Mouse (Mus musculus) ovary, adult 18-20 months (tissue): ENCODE data around the gene Map4.

ENCODE experiments used
- DNase-seq: peaks from one replicate; pipeline ENCODE4 v3.0.0; 2022; ENCODE audit warnings: low spot score, mixed read lengths

Gene Map4

GRCm38 (mm10) chr9:110001946-110002345 is 70.7 kb downstream of the Map4 start:
- DNase-seq: no peak

GRCm38 (mm10) chr9:110002413-110002812 is 71.2 kb downstream of the Map4 start:
- no peak for DNase-seq

DNA sequence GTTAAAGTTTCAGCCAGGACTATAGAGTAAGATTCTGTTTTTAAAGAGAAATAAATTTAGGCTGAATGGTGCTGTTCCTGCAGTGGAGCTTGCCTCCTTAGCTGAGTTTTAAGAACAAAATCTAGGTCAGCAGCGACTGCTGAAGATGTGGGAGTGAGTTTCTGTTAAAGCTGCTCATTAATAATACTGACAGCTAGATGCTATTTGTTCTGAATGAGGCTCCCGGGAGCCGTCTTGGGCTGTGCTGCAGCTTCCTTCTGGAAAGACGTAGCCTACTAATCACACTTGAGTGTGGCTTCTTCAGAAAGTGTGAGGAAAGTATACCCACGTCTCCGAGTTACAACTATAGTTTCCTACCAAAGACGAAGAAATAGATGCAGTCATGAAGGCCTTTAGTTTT is 88.0 kb downstream of the Map4 start:
- no peak for DNase-seq

DNA sequence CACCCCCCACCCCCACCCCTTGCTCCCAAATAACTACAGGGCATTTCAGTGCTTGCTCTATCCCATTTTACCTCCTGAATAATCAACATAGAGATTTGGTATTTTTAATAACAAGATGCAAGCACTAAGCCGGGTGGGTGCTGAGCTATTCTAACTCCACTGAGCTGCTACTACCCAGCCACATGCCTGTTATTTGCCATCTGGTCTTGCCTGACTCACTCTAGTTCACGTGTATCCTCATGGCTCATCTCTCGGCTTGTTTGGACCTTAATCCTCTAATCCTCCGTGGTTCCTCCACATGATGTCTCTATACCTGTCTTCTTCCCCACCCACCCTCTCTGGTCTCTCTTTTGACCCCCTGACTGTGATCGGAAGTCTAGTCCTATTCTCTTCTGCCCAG is 89.1 kb downstream of the Map4 start:
- DNase-seq: no peak

DNA sequence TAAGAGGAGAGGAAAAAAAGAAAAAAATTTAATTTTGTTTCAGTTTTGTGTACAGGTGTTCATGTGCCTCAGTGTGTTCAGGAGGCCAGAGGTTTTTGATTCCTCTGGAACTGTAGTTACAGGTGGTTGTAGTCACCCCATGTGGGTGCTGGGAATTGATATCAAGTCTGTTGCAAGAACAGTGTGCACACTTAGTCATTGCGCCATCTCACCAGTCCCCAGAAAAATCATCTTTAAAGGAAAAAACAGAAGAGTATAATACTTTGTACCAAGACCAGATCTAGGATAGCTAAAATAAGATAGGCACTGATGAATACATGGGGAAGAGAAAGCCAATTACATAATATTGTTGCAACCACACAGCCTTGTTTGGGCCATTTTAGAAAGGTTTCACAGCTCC is 90.2 kb downstream of the Map4 start:
- no peak for DNase-seq

- no peak for DNase-seq
Observed at GRCm38 (mm10) chr9:110022151-110022550, 90.9 kb downstream of the Map4 start.

DNA sequence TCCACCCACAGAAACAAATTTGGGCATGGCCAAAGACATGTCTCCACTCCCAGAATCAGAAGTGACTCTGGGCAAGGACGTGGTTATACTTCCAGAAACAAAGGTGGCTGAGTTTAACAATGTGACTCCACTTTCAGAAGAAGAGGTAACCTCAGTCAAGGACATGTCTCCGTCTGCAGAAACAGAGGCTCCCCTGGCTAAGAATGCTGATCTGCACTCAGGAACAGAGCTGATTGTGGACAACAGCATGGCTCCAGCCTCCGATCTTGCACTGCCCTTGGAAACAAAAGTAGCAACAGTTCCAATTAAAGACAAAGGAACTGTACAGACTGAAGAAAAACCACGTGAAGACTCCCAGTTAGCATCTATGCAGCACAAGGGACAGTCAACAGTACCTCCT is 103.8 kb downstream of the Map4 start:
- DNase-seq: no peak

DNA sequence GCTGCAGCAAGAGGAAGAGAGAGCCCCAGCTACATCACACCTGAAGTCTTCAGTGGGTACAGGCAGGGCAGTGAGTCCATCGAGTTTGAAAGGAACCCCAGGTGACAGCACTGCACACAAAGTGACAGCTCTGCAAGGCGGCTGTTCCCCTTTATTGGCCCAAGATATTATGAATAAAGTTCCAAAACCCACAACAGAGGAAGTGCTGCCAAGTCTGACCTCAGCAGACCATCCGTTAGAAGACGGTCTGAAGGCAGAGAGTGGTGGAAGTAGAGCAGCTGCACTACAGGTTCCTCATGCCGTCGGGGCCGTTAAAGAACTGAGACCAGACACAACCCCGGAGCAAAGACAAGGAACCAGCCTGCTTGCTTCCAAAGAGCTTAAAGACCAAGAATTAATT is 106.6 kb downstream of the Map4 start:
- DNase-seq: no peak

DNA sequence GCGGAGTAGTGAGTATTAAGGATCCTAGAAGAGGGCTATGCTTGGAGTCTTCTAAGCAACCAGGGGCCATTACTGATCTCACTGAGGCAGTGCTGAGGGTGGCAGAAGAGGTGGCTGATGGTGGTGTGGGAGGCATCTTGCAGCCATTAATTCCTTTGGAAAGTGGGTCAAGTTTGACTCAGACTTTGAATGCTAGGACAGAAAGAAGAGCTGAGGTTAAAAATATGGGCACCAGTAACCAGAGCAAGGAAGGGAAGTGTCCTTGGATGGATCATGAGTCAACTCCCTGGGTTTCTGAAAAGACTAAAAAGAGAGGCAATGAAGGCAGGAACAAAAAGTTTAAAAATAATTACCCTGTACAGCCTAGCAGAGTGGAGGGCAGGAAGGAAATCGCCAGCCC is 107.2 kb downstream of the Map4 start:
- DNase-seq: no peak

DNA sequence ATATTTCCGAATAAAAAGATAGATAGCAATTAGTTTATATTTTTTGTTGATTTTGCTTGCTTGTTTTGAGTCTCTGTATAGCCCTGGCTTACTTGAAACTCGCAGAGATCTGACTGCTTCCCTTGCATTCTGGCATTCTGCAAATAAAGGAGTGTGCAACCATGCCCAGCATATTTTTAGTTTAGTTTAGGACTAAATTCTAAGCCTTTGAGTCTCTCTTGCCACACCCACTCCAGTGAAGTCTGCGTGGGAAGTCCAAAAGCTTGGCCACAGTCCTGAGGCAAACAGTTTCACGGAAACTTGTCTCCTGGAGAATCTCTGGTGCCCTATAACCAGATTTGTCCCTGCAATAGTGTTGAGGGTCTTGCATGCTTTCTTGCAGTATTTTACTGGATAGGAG is 113.1 kb downstream of the Map4 start:
- DNase-seq: no peak

DNA sequence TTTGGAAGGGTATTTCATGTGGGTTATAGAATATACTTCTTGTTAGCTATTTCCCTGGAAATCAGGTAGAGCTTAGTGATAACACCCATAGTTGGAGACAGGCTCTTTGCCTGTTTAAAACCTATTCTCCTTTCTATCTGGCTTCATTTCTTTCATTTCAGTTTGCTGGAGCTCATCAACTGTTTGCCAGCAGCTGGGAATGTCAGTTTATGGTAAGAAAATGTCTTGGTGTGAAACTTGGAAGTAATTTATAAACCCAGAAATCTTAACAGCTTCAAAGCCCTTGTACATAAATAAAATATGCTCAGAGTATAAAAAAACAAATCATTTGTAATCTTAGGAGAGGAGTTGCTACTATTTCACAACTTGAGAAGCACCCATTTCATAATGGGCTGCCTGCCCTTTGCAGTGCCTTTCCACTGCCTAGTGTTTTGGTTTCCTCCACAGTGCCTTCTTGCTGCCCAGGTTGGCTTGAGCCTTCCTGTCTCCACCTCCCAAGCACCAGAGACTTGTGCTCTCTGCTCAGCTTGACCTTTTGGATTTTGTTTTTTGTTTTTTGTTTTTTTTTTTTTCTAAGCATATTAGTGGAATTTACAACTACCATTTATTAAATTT is 114.6 kb downstream of the Map4 start:
- no peak for DNase-seq

DNA sequence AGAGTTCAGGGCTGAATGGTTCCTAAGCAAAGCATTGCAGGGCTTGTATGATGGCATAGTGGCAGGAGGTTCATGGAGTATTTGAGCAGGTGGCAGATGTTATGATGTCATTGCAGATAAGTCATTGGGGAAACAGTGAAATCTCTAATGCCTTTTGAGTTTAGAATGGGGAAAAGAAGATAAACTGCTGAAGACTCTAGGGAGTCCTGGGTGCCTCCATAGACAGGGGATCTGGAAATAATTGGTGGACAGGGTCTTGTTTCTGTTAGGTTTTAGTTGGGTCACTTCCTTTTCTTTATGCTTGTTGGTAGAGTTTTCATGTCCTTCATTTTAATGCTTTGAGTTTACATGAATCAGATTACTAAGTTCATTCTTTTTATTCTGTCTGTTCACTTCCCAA is 116.0 kb downstream of the Map4 start:
- no peak for DNase-seq

DNA sequence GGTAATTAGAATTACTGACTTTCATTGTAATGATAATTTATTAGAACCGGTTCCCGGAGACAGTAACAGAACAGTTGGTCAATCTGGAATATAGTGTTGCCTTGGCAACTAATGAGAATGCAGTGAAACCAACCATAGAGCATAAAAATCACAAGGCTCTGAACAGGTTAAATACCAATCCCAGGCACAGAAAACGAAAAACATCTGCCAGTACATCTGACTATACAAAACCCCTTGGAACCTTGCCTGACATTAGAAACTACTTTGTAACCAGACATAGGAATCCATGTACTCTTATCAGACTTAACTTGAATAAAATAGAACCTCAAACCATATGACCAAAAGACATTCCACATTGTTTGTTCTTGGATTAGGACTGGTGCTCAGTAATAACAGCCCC is 116.6 kb downstream of the Map4 start:
- no peak for DNase-seq

- DNase-seq: no peak
Observed at GRCm38 (mm10) chr9:110051184-110051583, 119.9 kb downstream of the Map4 start.

GRCm38 (mm10) chr9:110051869-110052661 is 120.8 kb downstream of the Map4 start:
- DNase-seq: no peak

DNA sequence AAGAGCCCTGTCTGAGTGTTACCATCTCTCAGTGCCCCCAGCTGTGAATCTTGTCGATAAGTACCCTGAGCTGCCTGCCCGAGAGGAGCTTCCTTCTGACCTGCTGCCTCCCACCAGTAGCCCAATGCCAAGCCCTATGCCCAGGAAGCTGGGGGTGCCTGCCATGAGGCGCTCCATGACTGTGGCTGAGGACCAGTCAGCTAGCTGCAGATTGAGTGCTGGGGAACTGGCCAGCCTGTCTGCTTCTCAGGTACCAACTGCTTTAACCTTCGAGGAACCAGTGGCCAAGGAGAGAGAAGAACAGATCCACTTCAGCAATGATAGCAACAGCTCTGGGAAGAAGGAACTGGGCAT is 121.7 kb downstream of the Map4 start:
- no peak for DNase-seq

- DNase-seq: peak; percentile 44
Observed at GRCm38 (mm10) chr9:110053305-110054079, 122.2 kb downstream of the Map4 start.

DNA sequence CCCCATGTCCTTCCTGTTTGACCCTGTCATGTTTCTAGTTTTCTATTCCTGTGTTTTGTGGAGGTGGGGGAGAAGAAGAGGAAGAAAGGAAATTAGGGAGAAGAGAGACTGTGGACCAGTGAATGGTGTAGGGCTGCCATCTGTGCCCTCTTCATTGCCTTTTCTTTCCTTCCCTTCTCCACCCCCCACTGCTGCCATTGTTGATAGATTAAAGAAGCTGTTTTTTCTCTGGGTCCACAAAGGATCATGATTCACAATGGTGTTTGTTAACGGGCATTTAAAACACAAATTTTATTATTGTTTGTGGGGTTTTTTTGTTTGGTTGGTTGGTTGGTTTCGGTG is 122.8 kb downstream of the Map4 start:
- no peak for DNase-seq

GRCm38 (mm10) chr9:110054781-110055180 is 123.5 kb downstream of the Map4 start:
- DNase-seq: no peak

GRCm38 (mm10) chr9:110057200-110057599 is 125.9 kb downstream of the Map4 start:
- no peak for DNase-seq

- DNase-seq: no peak
Observed at GRCm38 (mm10) chr9:110060761-110061160, 129.5 kb downstream of the Map4 start.

GRCm38 (mm10) chr9:110062405-110062804 is 131.1 kb downstream of the Map4 start:
- no peak for DNase-seq

- DNase-seq: no peak
Observed at GRCm38 (mm10) chr9:110062861-110063260, 131.6 kb downstream of the Map4 start.
